Mouse (Mus musculus) limb, embryonic 11.5 days (tissue): ENCODE data around the gene Vmn1r24. TPM values are rescaled to one million over a fixed set of nuclear protein-coding genes. Genes with fewer than 3 reads are reported as not detected.
"Not testable (repeated sequence)": the region's sequence is repeated elsewhere in the genome, so short reads cannot be mapped to it uniquely, and the experiment has no call there.

Experiments
- ATAC-seq: fragments of 200-750 bp; cut with Nextera tagmentation; 2 replicates; pipeline ENCODE4 v1.8.0; 2017; ENCODE audit warnings: low read depth; ENCODE audit not compliant: insufficient number of reproducible peaks, low FRiP score, low TSS enrichment
- DNase-seq: peaks from one replicate; pipeline ENCODE4 v3.0.0-alpha.2; 2015; ENCODE audit warnings: low spot score
- H3K27ac ChIP-seq: fragments of 300-500 bp; sonication (generic); replicated peaks from 2 replicates; pipeline ENCODE4 v1.5.1; 2014; ENCODE audit warnings: low read depth, mild to moderate bottlenecking, low read length
- H3K27me3 ChIP-seq: fragments of 300-500 bp; sonication (generic); 2 replicates; pipeline ENCODE4 v1.6.1; 2014; ENCODE audit warnings: mild to moderate bottlenecking, low read length, mixed read lengths; ENCODE audit not compliant: control insufficient read depth, insufficient read depth
- H3K36me3 ChIP-seq: fragments of 300-500 bp; sonication (generic); 2 replicates; pipeline ENCODE4 v1.6.1; 2014; ENCODE audit warnings: mild to moderate bottlenecking, low read length, moderate library complexity, mixed read lengths; ENCODE audit not compliant: control insufficient read depth, insufficient read depth
- H3K4me1 ChIP-seq: fragments of 300-500 bp; sonication (generic); 2 replicates; pipeline ENCODE4 v1.6.1; 2014; ENCODE audit warnings: low read length, mixed read lengths; ENCODE audit not compliant: control insufficient read depth, insufficient read depth
- H3K4me2 ChIP-seq: fragments of 300-500 bp; sonication (generic); 2 replicates; pipeline ENCODE4 v1.6.1; 2014; ENCODE audit warnings: low read depth, mild to moderate bottlenecking, moderate library complexity; ENCODE audit not compliant: severe bottlenecking
- H3K4me3 ChIP-seq: fragments of 300-500 bp; sonication (generic); 2 replicates; pipeline ENCODE4 v1.5.1; 2014; ENCODE audit warnings: low read depth, low read length
- H3K9ac ChIP-seq: fragments of 300-500 bp; sonication (generic); 2 replicates; pipeline ENCODE4 v1.6.1; 2014; ENCODE audit warnings: mild to moderate bottlenecking, low read length
- H3K9me3 ChIP-seq: fragments of 300-500 bp; sonication (generic); 2 replicates; pipeline ENCODE4 v1.6.1; 2016; ENCODE audit warnings: low read length; ENCODE audit not compliant: control insufficient read depth
- WGBS: fragments of 180-500 bp; shearing (Covaris S2); extraction: QIAGEN DNeasy Blood & Tissue Kit; methylation state at CpG from one replicate; pipeline ENCODE4 v1.1.7; 2014; 5-methylcytosine and 5-hydroxymethylcytosine counted together
- polyA plus RNA-seq: library from polyadenylated mRNA; unstranded; fragments of >200 nt; fragmentation: Nextera tagmentation; extraction: Ambion mirVana; gene quantifications from 2 replicates; pipeline ENCODE4 v1.2.1, GENCODE M21; 2014

The Vmn1r24 gene
- polyA plus RNA-seq: not detected in 2 replicates

DNA sequence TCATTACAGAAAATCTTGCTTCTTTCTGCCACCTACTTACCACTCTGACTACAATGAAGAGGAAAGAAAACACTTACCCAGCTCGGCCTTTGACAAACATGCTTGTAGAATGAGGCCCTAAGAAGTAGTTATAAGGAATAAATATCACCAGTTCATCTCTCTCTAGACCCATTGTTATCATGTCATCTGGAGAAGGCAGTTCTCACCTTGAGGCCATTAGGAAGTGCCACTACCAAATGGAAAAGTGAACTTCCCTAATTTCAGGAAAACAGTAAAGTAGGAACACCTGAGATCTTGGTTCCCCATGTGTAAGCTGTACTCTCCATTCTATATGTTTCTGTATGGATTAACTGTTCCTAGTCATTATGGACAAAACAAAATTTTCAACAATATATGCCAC, at the start of gene Vmn1r24:
Gene Vmn1r24, minus strand, starts transcription at position 101 of the 400 bp plus-strand sequence.
- H3K4me2 ChIP-seq, H3K36me3 ChIP-seq, H3K9me3 ChIP-seq, DNase-seq, H3K27ac ChIP-seq, H3K4me3 ChIP-seq, H3K27me3 ChIP-seq, H3K4me1 ChIP-seq, H3K9ac ChIP-seq, ATAC-seq: not testable (repeated sequence)
- WGBS: 81% methylated on average over 1 of the region's 1 CpGs

- H3K27ac ChIP-seq: no peak within 1 kb of the TSS
- H3K4me1 ChIP-seq: no peaks in the 10 kb centered on the region
- no peak within 1 kb of the TSS for H3K4me3 ChIP-seq
- no peak within 1 kb of the TSS for H3K4me2 ChIP-seq
- DNase-seq (no peak), ATAC-seq (no peak)
- no peak within 1 kb of the TSS for H3K9ac ChIP-seq
- H3K36me3 ChIP-seq: no peaks in the 10 kb centered on the region
- H3K27me3 ChIP-seq: no peaks in the 10 kb centered on the region
- WGBS: 64% methylated on average over 3 of the region's 3 CpGs
- H3K9me3 ChIP-seq: no peaks in the 10 kb centered on the region
These were observed 19.4 kb upstream of the Vmn1r24 start, which contains the start of gene Vmn1r25 for GRCm38 (mm10) chr6:57980710-57981109. Vmn1r25 (minus strand) TSS chr6:57980810.

DNA sequence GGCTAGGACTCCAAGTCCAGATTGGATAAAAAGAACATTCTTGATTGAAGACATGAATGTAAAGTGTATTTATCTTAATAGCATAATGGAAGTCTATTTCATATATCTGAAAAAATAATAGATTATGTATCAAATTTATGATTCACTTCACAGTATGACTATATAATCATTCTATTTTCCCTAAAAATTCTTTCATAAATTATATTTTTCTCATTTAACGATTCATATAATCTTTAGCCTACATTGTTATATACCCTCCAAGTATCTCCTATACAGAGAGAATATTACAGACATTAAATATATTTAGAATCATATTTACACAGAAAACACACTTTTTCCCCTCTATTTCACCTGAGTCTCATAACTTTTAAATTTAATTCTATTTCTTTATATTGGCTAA, 34.6 kb downstream of the Vmn1r24 start, which contains the start of gene Vmn1r23:
Gene Vmn1r23, minus strand, starts transcription at position 101 of the 400 bp plus-strand sequence.
- H3K27me3 ChIP-seq: no peaks in the 10 kb centered on the region
- H3K9ac ChIP-seq: no peak within 1 kb of the TSS
- H3K9me3 ChIP-seq: no peaks in the 10 kb centered on the region
- no peak for ATAC-seq
- no peak within 1 kb of the TSS for H3K4me3 ChIP-seq
- DNase-seq: no peak
- 90% methylated on average over 1 of the region's 1 CpGs for WGBS
- H3K27ac ChIP-seq: no peak within 1 kb of the TSS
- H3K4me1 ChIP-seq: no peaks in the 10 kb centered on the region
- H3K36me3 ChIP-seq: no peaks in the 10 kb centered on the region
- H3K4me2 ChIP-seq: no peak within 1 kb of the TSS

DNA sequence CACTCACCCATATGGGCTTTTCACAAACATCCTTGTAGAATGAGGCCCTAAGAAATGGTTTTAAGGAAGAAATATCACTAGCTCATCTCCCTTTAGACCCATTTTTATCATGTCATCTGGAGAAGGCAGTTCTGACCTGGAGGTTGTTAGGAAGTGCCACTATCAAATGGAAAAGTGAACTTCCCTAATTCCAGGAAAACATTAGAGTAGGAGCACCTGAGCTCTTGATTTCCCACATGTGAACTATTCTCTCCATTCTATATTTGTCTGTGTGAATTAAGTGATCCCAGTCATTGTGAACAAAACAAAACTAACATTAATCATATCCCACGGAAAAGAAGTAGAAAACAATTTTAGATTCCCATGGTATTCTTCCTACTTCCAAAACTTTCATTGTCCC, 53.4 kb downstream of the Vmn1r24 start, which contains the start of gene Vmn1r22:
Gene Vmn1r22, minus strand, starts transcription at position 101 of the 400 bp plus-strand sequence.
- Histone ChIP-seq H3K4me1 (no peaks in the 10 kb centered on the region), H3K9me3 (no peaks in the 10 kb centered on the region), H3K27ac (no peak within 1 kb of the TSS), H3K27me3 (no peaks in the 10 kb centered on the region), H3K36me3 (no peaks in the 10 kb centered on the region), H3K4me3 (no peak within 1 kb of the TSS), H3K9ac (no peak within 1 kb of the TSS), H3K4me2 (no peak within 1 kb of the TSS)
- DNase-seq: no peak
- 84% methylated on average over 1 of the region's 1 CpGs for WGBS
- ATAC-seq: no peak

Other genes starting within 250 kb of the Vmn1r24 start
- 37.1 and 50.5 TPM in 2 replicates for gene Vopp1, start 136.3 kb downstream of the Vmn1r24 start, polyA plus RNA-seq
- not detected in 2 replicates for gene Vmn1r21, start 111.2 kb downstream of the Vmn1r24 start, polyA plus RNA-seq
- gene Vmn1r22, start 53.5 kb downstream of the Vmn1r24 start, polyA plus RNA-seq: not detected in 2 replicates
- gene Vmn1r23, start 34.7 kb downstream of the Vmn1r24 start, polyA plus RNA-seq: not detected in 2 replicates
- gene Vmn1r25, start 19.3 kb upstream of the Vmn1r24 start, polyA plus RNA-seq: not detected in 2 replicates
- gene Vmn1r26, start 53.7 kb upstream of the Vmn1r24 start, polyA plus RNA-seq: not detected in 2 replicates